Mouse (Mus musculus): ENCODE data around the gene Gtf2a1. TPM values are rescaled to one million over a fixed set of nuclear protein-coding genes. Genes with fewer than 3 reads are reported as not detected.
"Not testable (repeated sequence)": the region's sequence is repeated elsewhere in the genome, so short reads cannot be mapped to it uniquely, and the experiment has no call there.

Gene Gtf2a1
- polyA plus RNA-seq, 1 experiment from 2014 or later, result 57.8 TPM

- H3K9me3 ChIP-seq (ENCODE audit: control insufficient read depth, low read length), result no peaks in the 10 kb centered on the region
- peaks cover 55% of the 10 kb centered on the region for H3K36me3 ChIP-seq (replicated peaks; ENCODE audit: control insufficient read depth, insufficient read depth)
- H3K9ac ChIP-seq, result no peak overlapping the region
- H3K4me2 ChIP-seq (replicated peaks), result no peak overlapping the region
- 97% methylated on average over 3 of the region's 3 CpGs for WGBS
- no peak overlapping the region for H3K27ac ChIP-seq
- ATAC-seq (ENCODE audit: low FRiP score) (no peak), DNase-seq (ENCODE audit: low spot score) (no peak)
- no peaks in the 10 kb centered on the region for H3K27me3 ChIP-seq (ENCODE audit: control insufficient read depth, insufficient read depth, low read length)
- peaks cover 35% of the 10 kb centered on the region for H3K4me1 ChIP-seq (replicated peaks; ENCODE audit: control insufficient read depth, insufficient read depth, low read length)
- H3K4me3 ChIP-seq (replicated peaks; ENCODE audit: low read length), result no peak overlapping the region
These were observed 5.1 kb downstream of the Gtf2a1 start for GRCm38 (mm10) chr12:91585206-91585605.

GRCm38 (mm10) chr12:91583409-91583808 lies 6.9 kb downstream of the Gtf2a1 start:
- H3K9ac ChIP-seq, result peak overlapping the region; percentile 28; the same call in 1 of the 2 replicates
- H3K27me3 ChIP-seq (ENCODE audit: control insufficient read depth, insufficient read depth, low read length), result no peaks in the 10 kb centered on the region
- whole genome bisulfite sequencing, result 42% methylated on average over 6 of the region's 6 CpGs
- peaks cover 63% of the 10 kb centered on the region for H3K36me3 ChIP-seq (replicated peaks; ENCODE audit: control insufficient read depth, insufficient read depth)
- H3K4me3 ChIP-seq (replicated peaks; ENCODE audit: low read length), result no peak overlapping the region
- H3K9me3 ChIP-seq (ENCODE audit: control insufficient read depth, low read length), result no peaks in the 10 kb centered on the region
- no peak for DNase-seq (ENCODE audit: low spot score)
- no peak for ATAC-seq (ENCODE audit: low FRiP score)
- H3K4me1 ChIP-seq (replicated peaks; ENCODE audit: control insufficient read depth, insufficient read depth, low read length), result peaks cover 35% of the 10 kb centered on the region
- no peak overlapping the region for H3K27ac ChIP-seq
- peak overlapping the region; percentile 31 for H3K4me2 ChIP-seq (replicated peaks)

GRCm38 (mm10) chr12:91582362-91583002 lies 7.8 kb downstream of the Gtf2a1 start:
- Histone ChIP-seq H3K4me3 (replicated peaks; ENCODE audit: low read length) (no peak overlapping the region), H3K27ac (no peak overlapping the region), H3K9me3 (ENCODE audit: control insufficient read depth, low read length) (no peaks in the 10 kb centered on the region), H3K27me3 (ENCODE audit: control insufficient read depth, insufficient read depth, low read length) (no peaks in the 10 kb centered on the region), H3K36me3 (replicated peaks; ENCODE audit: control insufficient read depth, insufficient read depth) (peaks cover 70% of the 10 kb centered on the region), H3K4me1 (replicated peaks; ENCODE audit: control insufficient read depth, insufficient read depth, low read length) (peaks cover 35% of the 10 kb centered on the region), H3K9ac (0 out of 2 replicates have a peak overlapping the region, but pooled peaks have one; percentile 16), H3K4me2 (replicated peaks) (peak overlapping the region; percentile 31; the same call in 1 of the 2 replicates)
- DNase-seq (ENCODE audit: low spot score), result no peak
- 58% methylated on average over 6 of the region's 6 CpGs for WGBS
- ATAC-seq (ENCODE audit: low FRiP score), result no peak

GRCm38 (mm10) chr12:91581204-91582070 lies 8.8 kb downstream of the Gtf2a1 start:
- H3K9ac ChIP-seq, result no peak overlapping the region
- no peak overlapping the region for H3K4me2 ChIP-seq (replicated peaks)
- H3K9me3 ChIP-seq (ENCODE audit: control insufficient read depth, low read length), result no peaks in the 10 kb centered on the region
- peaks cover 81% of the 10 kb centered on the region for H3K36me3 ChIP-seq (replicated peaks; ENCODE audit: control insufficient read depth, insufficient read depth)
- H3K4me3 ChIP-seq (replicated peaks; ENCODE audit: low read length), result no peak overlapping the region
- ATAC-seq (ENCODE audit: low FRiP score) (no peak), DNase-seq (ENCODE audit: low spot score) (no peak)
- no peak overlapping the region for H3K27ac ChIP-seq
- H3K27me3 ChIP-seq (ENCODE audit: control insufficient read depth, insufficient read depth, low read length), result no peaks in the 10 kb centered on the region
- 95% methylated on average over 6 of the region's 6 CpGs for WGBS
- peaks cover 26% of the 10 kb centered on the region for H3K4me1 ChIP-seq (replicated peaks; ENCODE audit: control insufficient read depth, insufficient read depth, low read length)

- WGBS, result 96% methylated on average over 2 of the region's 2 CpGs
- Histone ChIP-seq H3K9me3 (ENCODE audit: control insufficient read depth, low read length) (no peaks in the 10 kb centered on the region), H3K4me1 (replicated peaks; ENCODE audit: control insufficient read depth, insufficient read depth, low read length) (peaks cover 19% of the 10 kb centered on the region), H3K36me3 (replicated peaks; ENCODE audit: control insufficient read depth, insufficient read depth) (peaks cover 82% of the 10 kb centered on the region), H3K27ac (no peak overlapping the region), H3K9ac (no peak overlapping the region), H3K27me3 (ENCODE audit: control insufficient read depth, insufficient read depth, low read length) (no peaks in the 10 kb centered on the region), H3K4me3 (replicated peaks; ENCODE audit: low read length) (no peak overlapping the region), H3K4me2 (replicated peaks) (no peak overlapping the region)
- ATAC-seq (ENCODE audit: low FRiP score) (no peak), DNase-seq (ENCODE audit: low spot score) (no peak)
These were observed 10.6 kb downstream of the Gtf2a1 start for GRCm38 (mm10) chr12:91579665-91580064.

GRCm38 (mm10) chr12:91571708-91572107 lies 18.6 kb downstream of the Gtf2a1 start:
- no peak overlapping the region for H3K9ac ChIP-seq
- H3K4me2 ChIP-seq (replicated peaks), result no peak overlapping the region
- H3K36me3 ChIP-seq (replicated peaks; ENCODE audit: control insufficient read depth, insufficient read depth), result peaks cover 89% of the 10 kb centered on the region
- no peak overlapping the region for H3K27ac ChIP-seq
- no peaks in the 10 kb centered on the region for H3K9me3 ChIP-seq (ENCODE audit: control insufficient read depth, low read length)
- no peak for DNase-seq (ENCODE audit: low spot score)
- 95% methylated on average over 2 of the region's 2 CpGs for WGBS
- H3K27me3 ChIP-seq (ENCODE audit: control insufficient read depth, insufficient read depth, low read length), result no peaks in the 10 kb centered on the region
- ATAC-seq (ENCODE audit: low FRiP score), result no peak
- no peak overlapping the region for H3K4me3 ChIP-seq (replicated peaks; ENCODE audit: low read length)
- H3K4me1 ChIP-seq (replicated peaks; ENCODE audit: control insufficient read depth, insufficient read depth, low read length), result no peaks in the 10 kb centered on the region

GRCm38 (mm10) chr12:91569255-91569654 lies 21.0 kb downstream of the Gtf2a1 start:
- Histone ChIP-seq H3K36me3 (replicated peaks; ENCODE audit: control insufficient read depth, insufficient read depth) (peaks cover 92% of the 10 kb centered on the region), H3K4me1 (replicated peaks; ENCODE audit: control insufficient read depth, insufficient read depth, low read length) (no peaks in the 10 kb centered on the region), H3K4me3 (replicated peaks; ENCODE audit: low read length) (no peak overlapping the region), H3K9ac (no peak overlapping the region), H3K27ac (no peak overlapping the region), H3K4me2 (replicated peaks) (no peak overlapping the region), H3K9me3 (ENCODE audit: control insufficient read depth, low read length) (no peaks in the 10 kb centered on the region), H3K27me3 (ENCODE audit: control insufficient read depth, insufficient read depth, low read length) (no peaks in the 10 kb centered on the region)
- no peak for DNase-seq (ENCODE audit: low spot score)
- no peak for ATAC-seq (ENCODE audit: low FRiP score)
- 85% methylated on average over 3 of the region's 3 CpGs for WGBS

GRCm38 (mm10) chr12:91567145-91567544 lies 23.1 kb downstream of the Gtf2a1 start:
- H3K9ac ChIP-seq, result no peak overlapping the region
- H3K4me3 ChIP-seq (replicated peaks; ENCODE audit: low read length), result no peak overlapping the region
- peaks cover 92% of the 10 kb centered on the region for H3K36me3 ChIP-seq (replicated peaks; ENCODE audit: control insufficient read depth, insufficient read depth)
- H3K27ac ChIP-seq, result no peak overlapping the region
- H3K27me3 ChIP-seq (ENCODE audit: control insufficient read depth, insufficient read depth, low read length), result no peaks in the 10 kb centered on the region
- ATAC-seq (ENCODE audit: low FRiP score) (no peak), DNase-seq (ENCODE audit: low spot score) (no peak)
- H3K4me2 ChIP-seq (replicated peaks), result no peak overlapping the region
- 93% methylated on average over 4 of the region's 4 CpGs for WGBS
- no peaks in the 10 kb centered on the region for H3K9me3 ChIP-seq (ENCODE audit: control insufficient read depth, low read length)
- H3K4me1 ChIP-seq (replicated peaks; ENCODE audit: control insufficient read depth, insufficient read depth, low read length), result no peaks in the 10 kb centered on the region

GRCm38 (mm10) chr12:91558152-91558551 lies 32.1 kb downstream of the Gtf2a1 start:
- not testable (repeated sequence) for H3K27me3 ChIP-seq (ENCODE audit: control insufficient read depth, insufficient read depth, low read length)

More at GRCm38 (mm10) chr12:91558152-91558551, 32.1 kb downstream of the Gtf2a1 start:
- H3K9ac ChIP-seq; H3K27ac ChIP-seq; H3K4me2 ChIP-seq (replicated peaks); H3K4me1 ChIP-seq (replicated peaks; ENCODE audit: control insufficient read depth, insufficient read depth, low read length); DNase-seq (ENCODE audit: low spot score); ATAC-seq (ENCODE audit: low FRiP score); H3K4me3 ChIP-seq (replicated peaks; ENCODE audit: low read length); H3K9me3 ChIP-seq (ENCODE audit: control insufficient read depth, low read length): not testable (repeated sequence)
- 63% methylated on average over 4 of the region's 4 CpGs for WGBS
- peaks cover 44% of the 10 kb centered on the region for H3K36me3 ChIP-seq (replicated peaks; ENCODE audit: control insufficient read depth, insufficient read depth)

All from hindbrain, embryonic 14.5 days (tissue).